ENCODE assay signal across 25 mouse cellular contexts in genomic region chr1:172140160-172140559, GRCm38 (mm10). TPM values are rescaled to one million over a fixed set of nuclear protein-coding genes. Genes with fewer than 3 reads are reported as not detected.
DNase-seq lines count a peak whose midpoint lies in the region; ATAC-seq and TF ChIP-seq lines count a peak whose summit lies in the region.
"Had no signal": no experiment of that assay in that cellular context is flagged by ENCODE, and none has a peak within 500 bp of the region (broad histone marks: within the 10 kb centered on the region; RNA-seq: fewer than 3 reads in every experiment).

No protein-coding gene starts in this region.

- no peak overlapping the region for H3K9ac ChIP-seq in embryonic facial prominence, embryonic 14.5 days (ENCODE audit: low read depth, low read length)
- no peak overlapping the region for H3K9ac ChIP-seq in limb, embryonic 14.5 days (ENCODE audit: low read depth, low read length, severe bottlenecking)
- no peak overlapping the region for H3K9ac ChIP-seq in lung, postnatal 0 days (replicated peaks; ENCODE audit: low read depth)
- H3K9ac ChIP-seq: embryonic facial prominence, embryonic 12.5 days; embryonic facial prominence, embryonic 15.5 days; forebrain, embryonic 13.5 days; forebrain, embryonic 15.5 days; forebrain, postnatal 0 days had no signal

- no peaks in the 10 kb centered on the region for H3K4me1 ChIP-seq in embryonic facial prominence, embryonic 14.5 days (ENCODE audit: control insufficient read depth, insufficient read depth, low read length)
- peaks cover 7% of the 10 kb centered on the region; the same call in 1 of the 2 replicates for H3K4me1 ChIP-seq in embryonic facial prominence, embryonic 10.5 days
- H3K4me1 ChIP-seq in limb, embryonic 14.5 days (ENCODE audit: control insufficient read depth, insufficient read depth, low read length) = no peaks in the 10 kb centered on the region
- no peaks in the 10 kb centered on the region for H3K4me1 ChIP-seq in lung, postnatal 0 days (ENCODE audit: insufficient read depth, low read depth, low read length)
- H3K4me1 ChIP-seq: embryonic facial prominence, embryonic 12.5 days; forebrain, embryonic 13.5 days; forebrain, embryonic 15.5 days had no signal

- 57% methylated on average over 2 of the region's 2 CpGs for WGBS in embryonic facial prominence, embryonic 14.5 days
- 79% methylated on average over 2 of the region's 2 CpGs for WGBS in embryonic facial prominence, embryonic 10.5 days
- 69% methylated on average over 2 of the region's 2 CpGs for WGBS in limb, embryonic 14.5 days
- 76% methylated on average over 2 of the region's 2 CpGs for WGBS in lung, postnatal 0 days

- no peaks in the 10 kb centered on the region for H3K79me3 ChIP-seq in C2C12 (ENCODE audit: low read depth)

- H3K36me3 ChIP-seq in embryonic facial prominence, embryonic 14.5 days (ENCODE audit: control insufficient read depth, insufficient read depth, low read length) = peaks cover 14% of the 10 kb centered on the region
- peaks cover 14% of the 10 kb centered on the region for H3K36me3 ChIP-seq in embryonic facial prominence, embryonic 10.5 days (replicated peaks)
- H3K36me3 ChIP-seq in C2C12 (ENCODE audit: control insufficient read depth, insufficient read depth) = peaks cover 7% of the 10 kb centered on the region
- peaks cover 8% of the 10 kb centered on the region for H3K36me3 ChIP-seq in limb, embryonic 14.5 days (ENCODE audit: control insufficient read depth, insufficient read depth, low read length)
- H3K36me3 ChIP-seq in lung, postnatal 0 days (ENCODE audit: insufficient read depth, low read length) = peaks cover 6% of the 10 kb centered on the region; the same call in 1 of the 2 replicates

- no peak for TF ChIP-seq EP300 in lung, postnatal 0 days (IDR thresholded peaks at IDR 0.05)

- H3K79me2 ChIP-seq in C2C12 (ENCODE audit: control insufficient read depth, insufficient read depth) = no peaks in the 10 kb centered on the region

- H3K27ac ChIP-seq in embryonic facial prominence, embryonic 14.5 days (replicated peaks; ENCODE audit: low read depth, low read length) = no peak overlapping the region
- no peak overlapping the region for H3K27ac ChIP-seq in embryonic facial prominence, embryonic 10.5 days (replicated peaks)
- H3K27ac ChIP-seq in limb, embryonic 14.5 days (replicated peaks; ENCODE audit: low read depth, low read length) = no peak overlapping the region
- no peak overlapping the region for H3K27ac ChIP-seq in lung, postnatal 0 days (ENCODE audit: low read length)
- H3K27ac ChIP-seq: embryonic facial prominence, embryonic 12.5 days; forebrain, embryonic 13.5 days; forebrain, embryonic 15.5 days had no signal

- no peaks in the 10 kb centered on the region for H3K9me3 ChIP-seq in embryonic facial prominence, embryonic 14.5 days (ENCODE audit: control insufficient read depth, low read length)
- H3K9me3 ChIP-seq in embryonic facial prominence, embryonic 10.5 days = no peaks in the 10 kb centered on the region
- no peaks in the 10 kb centered on the region for H3K9me3 ChIP-seq in limb, embryonic 14.5 days (ENCODE audit: control insufficient read depth, low read length)
- no peaks in the 10 kb centered on the region for H3K9me3 ChIP-seq in lung, postnatal 0 days (ENCODE audit: low read length)
- H3K9me3 ChIP-seq: embryonic facial prominence, embryonic 12.5 days; embryonic facial prominence, embryonic 15.5 days; forebrain, embryonic 13.5 days; forebrain, embryonic 15.5 days; G1E had no signal

- ATAC-seq in embryonic facial prominence, embryonic 14.5 days (ENCODE audit: low read depth) = peak; percentile 58
- peak; percentile 57 for ATAC-seq in limb, embryonic 14.5 days (ENCODE audit: low FRiP score, low read depth)
- no peak for ATAC-seq in lung, postnatal 0 days
- ATAC-seq: CD4-positive, CD25-positive, alpha-beta regulatory T cell, adult 4 months; forebrain, embryonic 13.5 days; forebrain, embryonic 15.5 days; forebrain, postnatal 0 days had no signal

- H3K27me3 ChIP-seq in embryonic facial prominence, embryonic 14.5 days (replicated peaks; ENCODE audit: control insufficient read depth, insufficient read depth, low read length) = no peaks in the 10 kb centered on the region
- H3K27me3 ChIP-seq in embryonic facial prominence, embryonic 10.5 days (replicated peaks; ENCODE audit: low read depth, poor library complexity, severe bottlenecking) = no peaks in the 10 kb centered on the region
- no peaks in the 10 kb centered on the region for H3K27me3 ChIP-seq in C2C12 (ENCODE audit: control insufficient read depth, insufficient read depth, insufficient read length)
- no peaks in the 10 kb centered on the region for H3K27me3 ChIP-seq in limb, embryonic 14.5 days (ENCODE audit: control insufficient read depth, insufficient read depth, low read length)
- H3K27me3 ChIP-seq in lung, postnatal 0 days (replicated peaks; ENCODE audit: insufficient read depth, low read length) = no peaks in the 10 kb centered on the region
- H3K27me3 ChIP-seq: CH12.LX; embryonic facial prominence, embryonic 12.5 days; embryonic facial prominence, embryonic 15.5 days; forebrain, embryonic 13.5 days; forebrain, embryonic 15.5 days had no signal

- TF ChIP-seq CTCF in C2C12 (IDR thresholded peaks at IDR 0.05; ENCODE audit: control insufficient read depth, insufficient read depth, insufficient read length) = no peak
- TF ChIP-seq CTCF in lung, postnatal 0 days (IDR thresholded peaks at IDR 0.05) = no peak

- no peak overlapping the region for H3K4me3 ChIP-seq in embryonic facial prominence, embryonic 14.5 days (ENCODE audit: low read depth, low read length)
- H3K4me3 ChIP-seq in embryonic facial prominence, embryonic 10.5 days = no peak overlapping the region
- H3K4me3 ChIP-seq in C2C12 (ENCODE audit: insufficient read depth, poor library complexity, severe bottlenecking) = no peak overlapping the region
- no peak overlapping the region for H3K4me3 ChIP-seq in limb, embryonic 14.5 days (replicated peaks; ENCODE audit: low read length)
- H3K4me3 ChIP-seq in lung, postnatal 0 days (ENCODE audit: low read depth, low read length) = no peak overlapping the region
- H3K4me3 ChIP-seq: embryonic facial prominence, embryonic 12.5 days; embryonic facial prominence, embryonic 15.5 days; erythroblast, embryonic 14.5 days; forebrain, embryonic 13.5 days; forebrain, embryonic 15.5 days had no signal

- no peak for TF ChIP-seq POLR2A in limb, embryonic 14.5 days (IDR thresholded peaks at IDR 0.05; ENCODE audit: borderline replicate concordance, extremely low read depth, insufficient read depth, insufficient read length)

- peak; percentile 67 for DNase-seq in embryonic facial prominence, embryonic 14.5 days (ENCODE audit: low spot score)
- no peak for DNase-seq in embryonic facial prominence, embryonic 10.5 days (ENCODE audit: low spot score)
- DNase-seq in Muller cell, postnatal 12 days (ENCODE audit: inconsistent ontology term) = peak; percentile 4
- no peak for DNase-seq in limb, embryonic 14.5 days (ENCODE audit: low spot score)
- no peak for DNase-seq in lung, postnatal 0 days (ENCODE audit: low spot score)
- DNase-seq in frontal cortex, postnatal 14 days (ENCODE audit: low spot score in 2 of 2) = no peak
- DNase-seq in cerebellum, adult 8-10 months = no peak
- DNase-seq: adrenal gland, adult 8-10 months; adrenal gland, postnatal 36 days; cerebellum, adult 11-12 months; cerebellum, adult 2 months; cerebellum, adult 9-11 months; cerebellum, postnatal 14 days; cerebellum, postnatal 36 days; embryo, embryonic 11 days; forebrain, postnatal 0 days had no signal

- no peak overlapping the region for H3ac ChIP-seq in C2C12 (ENCODE audit: control insufficient read depth, insufficient read length, low read depth)

- H3K4me2 ChIP-seq in embryonic facial prominence, embryonic 14.5 days (ENCODE audit: low read depth, low read length) = no peak overlapping the region
- H3K4me2 ChIP-seq in limb, embryonic 14.5 days (replicated peaks; ENCODE audit: low read depth, low read length, severe bottlenecking) = no peak overlapping the region
- no peak overlapping the region for H3K4me2 ChIP-seq in lung, postnatal 0 days (replicated peaks; ENCODE audit: low read depth, low read length)
- H3K4me2 ChIP-seq: embryonic facial prominence, embryonic 12.5 days; embryonic facial prominence, embryonic 15.5 days; forebrain, embryonic 13.5 days; forebrain, embryonic 15.5 days had no signal

RNA-seq across cellular contexts. Expression of gene Dcaf8, which starts 7.7 kb away (rescaled TPM):
- polyA plus RNA-seq in embryonic facial prominence, embryonic 14.5 days (2014; fragmentation: Nextera tagmentation; extraction: Ambion mirVana) = 102 and 119 TPM in 2 replicates
- 130 and 141 TPM in 2 replicates for polyA plus RNA-seq in embryonic facial prominence, embryonic 10.5 days (2016; fragmentation: Nextera tagmentation; extraction: Ambion mirVana)
- polyA plus RNA-seq in C2C12 (2012; fragmentation: generic; extraction: Trizol) = 37.6 TPM
- 120 TPM in 2 replicates for polyA plus RNA-seq in limb, embryonic 14.5 days (2012; rRNA removed)
- 121 and 131 TPM in 2 replicates for polyA plus RNA-seq in limb, embryonic 14.5 days (2014; fragmentation: Nextera tagmentation; extraction: Ambion mirVana)
- 93.7 and 96.6 TPM in 2 replicates for polyA plus RNA-seq in lung, postnatal 0 days (2015; fragmentation: Nextera tagmentation; extraction: Ambion mirVana)

RNA-seq across cellular contexts. Expression of gene Pex19, which starts 13.6 kb away (rescaled TPM):
- 130 and 148 TPM in 2 replicates for polyA plus RNA-seq in embryonic facial prominence, embryonic 14.5 days (2014; fragmentation: Nextera tagmentation; extraction: Ambion mirVana)
- 184 and 185 TPM in 2 replicates for polyA plus RNA-seq in embryonic facial prominence, embryonic 10.5 days (2016; fragmentation: Nextera tagmentation; extraction: Ambion mirVana)
- polyA plus RNA-seq in C2C12 (2012; fragmentation: generic; extraction: Trizol) = 79.6 TPM
- polyA plus RNA-seq in limb, embryonic 14.5 days (2012; rRNA removed) = 100 and 115 TPM in 2 replicates
- polyA plus RNA-seq in limb, embryonic 14.5 days (2014; fragmentation: Nextera tagmentation; extraction: Ambion mirVana) = 129 and 135 TPM in 2 replicates
- polyA plus RNA-seq in lung, postnatal 0 days (2015; fragmentation: Nextera tagmentation; extraction: Ambion mirVana) = 74.5 and 74.9 TPM in 2 replicates

RNA-seq across cellular contexts. Expression of gene Ncstn, which starts 57.6 kb away (rescaled TPM):
- polyA plus RNA-seq in embryonic facial prominence, embryonic 14.5 days (2014; fragmentation: Nextera tagmentation; extraction: Ambion mirVana) = 91.3 and 107 TPM in 2 replicates
- polyA plus RNA-seq in embryonic facial prominence, embryonic 10.5 days (2016; fragmentation: Nextera tagmentation; extraction: Ambion mirVana) = 92.1 and 98.5 TPM in 2 replicates
- polyA plus RNA-seq in C2C12 (2012; fragmentation: generic; extraction: Trizol) = 40.8 TPM
- 137 and 161 TPM in 2 replicates for polyA plus RNA-seq in limb, embryonic 14.5 days (2012; rRNA removed)
- polyA plus RNA-seq in limb, embryonic 14.5 days (2014; fragmentation: Nextera tagmentation; extraction: Ambion mirVana) = 98.4 and 103 TPM in 2 replicates
- 103 and 108 TPM in 2 replicates for polyA plus RNA-seq in lung, postnatal 0 days (2015; fragmentation: Nextera tagmentation; extraction: Ambion mirVana)

RNA-seq across cellular contexts. Expression of gene Copa, which starts 57.8 kb away (rescaled TPM):
- 227 and 230 TPM in 2 replicates for polyA plus RNA-seq in embryonic facial prominence, embryonic 14.5 days (2014; fragmentation: Nextera tagmentation; extraction: Ambion mirVana)
- polyA plus RNA-seq in embryonic facial prominence, embryonic 10.5 days (2016; fragmentation: Nextera tagmentation; extraction: Ambion mirVana) = 185 and 189 TPM in 2 replicates
- 113 TPM for polyA plus RNA-seq in C2C12 (2012; fragmentation: generic; extraction: Trizol)
- 187 and 191 TPM in 2 replicates for polyA plus RNA-seq in limb, embryonic 14.5 days (2012; rRNA removed)
- polyA plus RNA-seq in limb, embryonic 14.5 days (2014; fragmentation: Nextera tagmentation; extraction: Ambion mirVana) = 230 and 247 TPM in 2 replicates
- polyA plus RNA-seq in lung, postnatal 0 days (2015; fragmentation: Nextera tagmentation; extraction: Ambion mirVana) = 99.1 and 111 TPM in 2 replicates

Comparison
In these comparisons a context has a peak if more than half of its experiments do, and no peak if none do; other contexts are left out.
1. DNase-seq: peak in embryonic facial prominence, embryonic 14.5 days (single experiment) and Muller cell, postnatal 12 days (single experiment); none in embryonic facial prominence, embryonic 10.5 days (single experiment), limb, embryonic 14.5 days (single experiment), lung, postnatal 0 days (single experiment), frontal cortex, postnatal 14 days (0 of 2) and cerebellum, adult 8-10 months (single experiment).